Mouse (Mus musculus) hindbrain, embryonic 14.5 days (tissue): ENCODE results near the gene Cyp11a1. TPM values are rescaled to one million over a fixed set of nuclear protein-coding genes. Genes with fewer than 3 reads are reported as not detected.

Experiments
- ATAC-seq: fragments of 200-750 bp; cut with Nextera tagmentation; 2 replicates; pipeline ENCODE4 v1.8.0; 2017; ENCODE audit warnings: moderate number of reproducible peaks, mild to moderate bottlenecking, moderate TSS enrichment, moderate library complexity; ENCODE audit not compliant: low FRiP score
- DNase-seq: peaks from one replicate; pipeline ENCODE4 v3.0.0-alpha.2; 2015; ENCODE audit warnings: low spot score
- H3K27ac ChIP-seq: fragments of 300-500 bp; sonication (generic); 2 replicates; pipeline ENCODE4 v1.5.1; 2014; ENCODE audit warnings: mild to moderate bottlenecking, moderate library complexity
- H3K27me3 ChIP-seq: fragments of 300-500 bp; sonication (generic); 2 replicates; pipeline ENCODE4 v1.6.1; 2014; ENCODE audit warnings: mild to moderate bottlenecking, low read length, mixed read lengths; ENCODE audit not compliant: control insufficient read depth, insufficient read depth
- H3K36me3 ChIP-seq: fragments of 300-500 bp; sonication (generic); replicated peaks from 2 replicates; pipeline ENCODE4 v1.6.1; 2014; ENCODE audit not compliant: control insufficient read depth, insufficient read depth
- H3K4me1 ChIP-seq: fragments of 300-500 bp; sonication (generic); replicated peaks from 2 replicates; pipeline ENCODE4 v1.6.1; 2014; ENCODE audit warnings: antibody characterized with exemption, low read length, mixed read lengths; ENCODE audit not compliant: control insufficient read depth, insufficient read depth
- H3K4me2 ChIP-seq: fragments of 300-500 bp; sonication (generic); replicated peaks from 2 replicates; pipeline ENCODE4 v1.6.1; 2014; ENCODE audit warnings: mild to moderate bottlenecking, moderate library complexity
- H3K4me3 ChIP-seq: fragments of 300-500 bp; sonication (generic); replicated peaks from 2 replicates; pipeline ENCODE4 v1.5.1; 2014; ENCODE audit warnings: mild to moderate bottlenecking, low read length
- H3K9ac ChIP-seq: fragments of 300-500 bp; sonication (generic); 2 replicates; pipeline ENCODE4 v1.6.1; 2014
- H3K9me3 ChIP-seq: fragments of 300-500 bp; sonication (generic); 2 replicates; pipeline ENCODE4 v1.6.1; 2016; ENCODE audit warnings: low read length; ENCODE audit not compliant: control insufficient read depth
- WGBS: fragments of 180-500 bp; shearing (Covaris S2); extraction: QIAGEN DNeasy Blood & Tissue Kit; methylation state at CpG from one replicate; pipeline ENCODE4 v1.1.7; 2014; 5-methylcytosine and 5-hydroxymethylcytosine counted together
- polyA plus RNA-seq: library from polyadenylated mRNA; unstranded; fragments of >200 nt; fragmentation: Nextera tagmentation; extraction: Ambion mirVana; gene quantifications from 2 replicates; pipeline ENCODE4 v1.2.1, GENCODE M21; 2014

Gene Cyp11a1
- polyA plus RNA-seq, result 0.39 and 1.5 TPM in 2 replicates

- WGBS, result 85% methylated on average over 16 of the region's 16 CpGs
- Histone ChIP-seq H3K9me3 (no peaks in the 10 kb centered on the region), H3K27ac (no peak within 1 kb of the TSS), H3K4me3 (no peak within 1 kb of the TSS), H3K36me3 (no peaks in the 10 kb centered on the region), H3K27me3 (peaks cover under 1% of the 10 kb centered on the region; the same call in 1 of the 2 replicates), H3K4me1 (peaks cover 17% of the 10 kb centered on the region), H3K4me2 (no peak within 1 kb of the TSS), H3K9ac (no peak within 1 kb of the TSS)
- ATAC-seq (no peak), DNase-seq (no peak)
Observed at GRCm38 (mm10) chr9:58005753-58006461, at the start of gene Cyp11a1. Gene Cyp11a1 (plus strand): TSS chr9:58006411.

GRCm38 (mm10) chr9:57956838-57957236, 49.4 kb upstream of the Cyp11a1 start:
- ATAC-seq (no peak), DNase-seq (no peak)
- Histone ChIP-seq H3K4me3 (no peak overlapping the region), H3K9ac (no peak overlapping the region), H3K27me3 (no peaks in the 10 kb centered on the region), H3K36me3 (peaks cover 73% of the 10 kb centered on the region), H3K4me2 (no peak overlapping the region), H3K27ac (no peak overlapping the region), H3K9me3 (no peaks in the 10 kb centered on the region), H3K4me1 (no peaks in the 10 kb centered on the region; the same call in 1 of the 2 replicates)
- 90% methylated on average over 5 of the region's 5 CpGs for WGBS

- Histone ChIP-seq H3K4me3 (no peak overlapping the region), H3K27me3 (no peaks in the 10 kb centered on the region), H3K27ac (no peak overlapping the region), H3K36me3 (peaks cover 75% of the 10 kb centered on the region), H3K9me3 (no peaks in the 10 kb centered on the region), H3K4me2 (no peak overlapping the region), H3K4me1 (no peaks in the 10 kb centered on the region), H3K9ac (no peak overlapping the region)
- no peak for DNase-seq
- ATAC-seq, result no peak
- WGBS, result 72% methylated on average over 1 of the region's 1 CpGs
Observed at GRCm38 (mm10) chr9:57958615-57959014, 47.6 kb upstream of the Cyp11a1 start.

GRCm38 (mm10) chr9:57959399-57959798, 46.8 kb upstream of the Cyp11a1 start:
- DNase-seq (no peak), ATAC-seq (no peak)
- Histone ChIP-seq H3K27ac (no peak overlapping the region), H3K4me1 (no peaks in the 10 kb centered on the region), H3K9ac (no peak overlapping the region), H3K4me2 (no peak overlapping the region), H3K36me3 (peaks cover 75% of the 10 kb centered on the region), H3K9me3 (no peaks in the 10 kb centered on the region), H3K4me3 (no peak overlapping the region), H3K27me3 (no peaks in the 10 kb centered on the region)
- WGBS, result 83% methylated on average over 10 of the region's 10 CpGs

GRCm38 (mm10) chr9:57959886-57960866, 46.0 kb upstream of the Cyp11a1 start:
- Histone ChIP-seq H3K9ac (no peak overlapping the region), H3K9me3 (no peaks in the 10 kb centered on the region), H3K4me3 (no peak overlapping the region), H3K4me1 (no peaks in the 10 kb centered on the region), H3K4me2 (no peak overlapping the region), H3K27me3 (no peaks in the 10 kb centered on the region), H3K36me3 (peaks cover 67% of the 10 kb centered on the region), H3K27ac (no peak overlapping the region)
- ATAC-seq (no peak), DNase-seq (no peak)
- 89% methylated on average over 17 of the region's 17 CpGs for WGBS

GRCm38 (mm10) chr9:57961226-57961625, 45.0 kb upstream of the Cyp11a1 start:
- DNase-seq (no peak), ATAC-seq (no peak)
- 89% methylated on average over 15 of the region's 15 CpGs for WGBS
- Histone ChIP-seq H3K27me3 (no peaks in the 10 kb centered on the region), H3K9ac (no peak overlapping the region), H3K4me3 (no peak overlapping the region), H3K4me1 (no peaks in the 10 kb centered on the region), H3K4me2 (no peak overlapping the region), H3K36me3 (peaks cover 57% of the 10 kb centered on the region), H3K9me3 (no peaks in the 10 kb centered on the region), H3K27ac (peak overlapping the region; percentile 22; the same call in 1 of the 2 replicates)

GRCm38 (mm10) chr9:57961863-57962778, 44.1 kb upstream of the Cyp11a1 start:
- no peaks in the 10 kb centered on the region for H3K9me3 ChIP-seq
- DNase-seq (no peak), ATAC-seq (no peak)
- H3K4me3 ChIP-seq, result no peak overlapping the region
- H3K4me1 ChIP-seq, result no peaks in the 10 kb centered on the region
- H3K36me3 ChIP-seq, result peaks cover 48% of the 10 kb centered on the region
- no peak overlapping the region for H3K4me2 ChIP-seq
- H3K9ac ChIP-seq, result no peak overlapping the region
- 68% methylated on average over 17 of the region's 17 CpGs for WGBS
- H3K27ac ChIP-seq, result no peak overlapping the region
- no peaks in the 10 kb centered on the region for H3K27me3 ChIP-seq

- Histone ChIP-seq H3K4me2 (no peak overlapping the region), H3K36me3 (peaks cover 35% of the 10 kb centered on the region), H3K27me3 (no peaks in the 10 kb centered on the region), H3K9ac (no peak overlapping the region), H3K4me1 (no peaks in the 10 kb centered on the region), H3K27ac (no peak overlapping the region), H3K9me3 (no peaks in the 10 kb centered on the region), H3K4me3 (no peak overlapping the region)
- DNase-seq (no peak), ATAC-seq (no peak)
- 90% methylated on average over 4 of the region's 4 CpGs for WGBS
Observed at GRCm38 (mm10) chr9:57963249-57963997, 42.8 kb upstream of the Cyp11a1 start.
